Mouse (Mus musculus): ENCODE data around the gene Fkbp9. TPM values are rescaled to one million over a fixed set of nuclear protein-coding genes. Genes with fewer than 3 reads are reported as not detected.

Gene Fkbp9
- polyA plus RNA-seq, 1 experiment from 2014 or later = 55.3 TPM

DNA sequence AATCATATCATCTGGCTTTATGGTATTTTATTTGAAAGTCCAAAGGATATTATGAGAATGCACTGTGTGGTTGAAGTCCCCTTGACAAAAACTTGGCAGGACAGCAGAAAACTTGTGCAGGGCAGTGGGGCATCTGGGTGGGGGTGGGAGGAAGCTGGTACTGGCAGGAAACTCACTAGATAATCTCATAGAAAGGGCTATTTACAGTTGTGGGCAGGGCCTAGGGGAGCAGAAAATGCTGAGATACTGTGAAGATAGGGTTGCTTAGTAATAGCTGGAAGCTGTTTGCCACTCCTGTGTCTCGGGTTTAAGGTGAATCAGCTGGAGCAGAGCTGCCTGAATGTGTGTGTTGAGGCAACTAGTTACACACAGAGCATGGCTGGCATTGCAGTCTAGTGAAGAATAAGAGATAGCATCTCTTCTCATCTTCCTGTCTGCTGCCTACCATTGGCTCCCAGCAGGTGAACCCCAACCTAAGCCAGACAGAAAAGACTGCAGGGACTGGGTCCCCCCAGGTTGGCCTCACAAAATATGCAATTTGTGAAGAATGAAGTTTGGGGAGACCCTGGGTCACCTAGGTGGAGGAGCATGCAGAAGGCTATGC, 47.6 kb downstream of the Fkbp9 start:
- ATAC-seq (ENCODE audit: low FRiP score) (no peak), DNase-seq (ENCODE audit: low spot score, missing footprints) (no peak)
- H3K4me1 ChIP-seq (ENCODE audit: control insufficient read depth, insufficient read depth, low read length) = no peaks in the 10 kb centered on the region
- H3K9ac ChIP-seq (ENCODE audit: low read length) = no peak overlapping the region
- H3K27me3 ChIP-seq (ENCODE audit: control insufficient read depth, insufficient read depth, low read length) = no peaks in the 10 kb centered on the region
- H3K36me3 ChIP-seq (ENCODE audit: control insufficient read depth, insufficient read depth, low read length) = no peaks in the 10 kb centered on the region; the same call in 1 of the 2 replicates
- H3K9me3 ChIP-seq (ENCODE audit: control insufficient read depth, low read length) = no peaks in the 10 kb centered on the region
- no peak overlapping the region for H3K4me2 ChIP-seq
- 70% methylated on average over 1 of the region's 1 CpGs for WGBS
- no peak overlapping the region for H3K27ac ChIP-seq (ENCODE audit: low read depth, low read length)
- H3K4me3 ChIP-seq (ENCODE audit: low read depth, low read length) = no peak overlapping the region

DNA sequence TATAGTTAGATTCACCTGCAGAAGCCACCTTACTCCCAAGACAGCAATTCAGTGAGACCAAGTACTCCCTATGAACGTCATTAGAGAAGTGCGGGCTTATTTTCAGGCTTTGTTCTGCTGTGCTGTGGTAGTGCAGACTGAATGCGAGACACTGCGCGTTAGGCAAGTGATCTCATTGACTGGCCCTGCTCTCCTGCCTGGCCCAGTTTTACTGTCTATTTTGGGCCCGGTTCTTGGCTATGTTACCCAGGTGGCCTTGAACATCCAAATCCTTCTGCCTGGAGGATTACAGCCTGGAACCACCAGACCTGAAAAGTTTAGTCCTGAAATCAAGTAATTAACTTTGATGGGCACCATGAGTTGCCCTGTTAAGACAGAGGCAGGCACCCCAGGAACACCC, 56.7 kb downstream of the Fkbp9 start:
- Histone ChIP-seq H3K27me3 (ENCODE audit: control insufficient read depth, insufficient read depth, low read length) (no peaks in the 10 kb centered on the region), H3K4me3 (ENCODE audit: low read depth, low read length) (no peak overlapping the region), H3K4me1 (ENCODE audit: control insufficient read depth, insufficient read depth, low read length) (no peaks in the 10 kb centered on the region), H3K27ac (ENCODE audit: low read depth, low read length) (no peak overlapping the region), H3K9me3 (ENCODE audit: control insufficient read depth, low read length) (no peaks in the 10 kb centered on the region), H3K9ac (ENCODE audit: low read length) (no peak overlapping the region), H3K4me2 (no peak overlapping the region), H3K36me3 (ENCODE audit: control insufficient read depth, insufficient read depth, low read length) (peaks cover 2% of the 10 kb centered on the region; the same call in 1 of the 2 replicates)
- WGBS = 94% methylated on average over 6 of the region's 6 CpGs
- peak; percentile 21 for DNase-seq (ENCODE audit: low spot score, missing footprints)
- no peak for ATAC-seq (ENCODE audit: low FRiP score)

- peak; percentile 69 for DNase-seq (ENCODE audit: low spot score, missing footprints)
- H3K4me3 ChIP-seq (ENCODE audit: low read depth, low read length) = no peak overlapping the region
- no peaks in the 10 kb centered on the region for H3K27me3 ChIP-seq (ENCODE audit: control insufficient read depth, insufficient read depth, low read length)
- no peaks in the 10 kb centered on the region for H3K4me1 ChIP-seq (ENCODE audit: control insufficient read depth, insufficient read depth, low read length)
- no peak overlapping the region for H3K9ac ChIP-seq (ENCODE audit: low read length)
- H3K27ac ChIP-seq (ENCODE audit: low read depth, low read length) = no peak overlapping the region
- H3K36me3 ChIP-seq (ENCODE audit: control insufficient read depth, insufficient read depth, low read length) = no peaks in the 10 kb centered on the region; the same call in 1 of the 2 replicates
- no peak for ATAC-seq (ENCODE audit: low FRiP score)
- 77% methylated on average over 2 of the region's 2 CpGs for WGBS
- H3K9me3 ChIP-seq (ENCODE audit: control insufficient read depth, low read length) = no peaks in the 10 kb centered on the region
- no peak overlapping the region for H3K4me2 ChIP-seq
Measured at GRCm38 (mm10) chr6:56890762-56891161, 58.9 kb downstream of the Fkbp9 start.

DNA sequence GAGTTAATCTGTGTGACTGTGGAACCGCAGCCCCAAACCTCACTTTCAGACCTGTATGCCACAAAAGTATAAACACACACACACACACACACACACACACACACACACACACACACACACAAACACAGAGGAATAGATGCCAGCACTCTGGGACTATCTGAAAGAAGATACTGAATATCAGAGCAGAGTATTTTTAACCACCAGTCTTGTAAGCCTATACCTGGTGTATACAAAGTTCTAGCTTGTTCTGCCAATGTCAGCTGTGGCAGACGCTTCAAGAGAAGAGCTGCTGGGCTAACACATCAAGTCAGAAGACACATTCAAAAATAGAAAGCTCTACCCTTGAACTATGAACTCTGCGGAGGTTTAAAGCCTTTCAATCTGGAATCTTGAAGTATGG, 67.7 kb downstream of the Fkbp9 start:
- no peak overlapping the region for H3K27ac ChIP-seq (ENCODE audit: low read depth, low read length)
- H3K27me3 ChIP-seq (ENCODE audit: control insufficient read depth, insufficient read depth, low read length) = no peaks in the 10 kb centered on the region
- WGBS = 87% methylated on average over 3 of the region's 3 CpGs
- peak; percentile 49 for DNase-seq (ENCODE audit: low spot score, missing footprints)
- H3K4me1 ChIP-seq (ENCODE audit: control insufficient read depth, insufficient read depth, low read length) = peaks cover 5% of the 10 kb centered on the region
- no peak for ATAC-seq (ENCODE audit: low FRiP score)
- no peak overlapping the region for H3K4me2 ChIP-seq
- H3K4me3 ChIP-seq (ENCODE audit: low read depth, low read length) = no peak overlapping the region
- H3K9ac ChIP-seq (ENCODE audit: low read length) = no peak overlapping the region
- H3K9me3 ChIP-seq (ENCODE audit: control insufficient read depth, low read length) = no peaks in the 10 kb centered on the region
- no peaks in the 10 kb centered on the region for H3K36me3 ChIP-seq (ENCODE audit: control insufficient read depth, insufficient read depth, low read length)

DNA sequence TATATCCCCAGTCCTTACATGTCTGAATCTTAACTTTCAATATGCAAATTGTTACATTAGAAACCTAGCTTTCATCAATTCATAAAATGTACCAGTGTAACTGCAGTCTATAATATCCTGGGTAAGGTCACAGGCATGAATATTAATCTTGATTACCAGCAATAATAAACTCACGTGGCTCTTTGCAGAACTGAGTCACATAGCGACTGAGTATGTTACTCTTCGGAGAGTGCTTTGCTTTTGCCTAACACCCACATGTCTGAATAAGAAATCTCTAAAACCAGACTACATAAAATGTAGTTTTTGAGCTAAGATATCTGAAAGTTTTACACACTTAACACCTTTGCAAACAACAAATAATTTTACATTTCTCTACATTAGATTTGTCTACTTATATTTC, 69.5 kb downstream of the Fkbp9 start:
- ATAC-seq (ENCODE audit: low FRiP score) = no peak
- 75% methylated on average over 3 of the region's 3 CpGs for WGBS
- H3K4me2 ChIP-seq = no peak overlapping the region

GRCm38 (mm10) chr6:56901824-56902386, 70.0 kb downstream of the Fkbp9 start:
- DNase-seq (ENCODE audit: low spot score, missing footprints) = peak; percentile 72
- Histone ChIP-seq H3K4me2 (0 out of 2 replicates have a peak overlapping the region, but pooled peaks have one; percentile 6), H3K36me3 (ENCODE audit: control insufficient read depth, insufficient read depth, low read length) (no peaks in the 10 kb centered on the region), H3K27me3 (ENCODE audit: control insufficient read depth, insufficient read depth, low read length) (no peaks in the 10 kb centered on the region), H3K4me1 (ENCODE audit: control insufficient read depth, insufficient read depth, low read length) (peaks cover 5% of the 10 kb centered on the region), H3K9ac (ENCODE audit: low read length) (no peak overlapping the region), H3K4me3 (ENCODE audit: low read depth, low read length) (no peak overlapping the region), H3K9me3 (ENCODE audit: control insufficient read depth, low read length) (no peaks in the 10 kb centered on the region), H3K27ac (ENCODE audit: low read depth, low read length) (no peak overlapping the region)
- 34% methylated on average over 12 of the region's 12 CpGs for WGBS
- ATAC-seq (ENCODE audit: low FRiP score) = no peak

More for the DNA sequence above, 69.5 kb downstream of the Fkbp9 start:
- H3K36me3 ChIP-seq (ENCODE audit: control insufficient read depth, insufficient read depth, low read length) = no peaks in the 10 kb centered on the region
- no peak overlapping the region for H3K9ac ChIP-seq (ENCODE audit: low read length)
- H3K9me3 ChIP-seq (ENCODE audit: control insufficient read depth, low read length) = no peaks in the 10 kb centered on the region
- DNase-seq (ENCODE audit: low spot score, missing footprints) = peak; percentile 61
- no peaks in the 10 kb centered on the region for H3K27me3 ChIP-seq (ENCODE audit: control insufficient read depth, insufficient read depth, low read length)
- peaks cover 5% of the 10 kb centered on the region for H3K4me1 ChIP-seq (ENCODE audit: control insufficient read depth, insufficient read depth, low read length)
- H3K4me3 ChIP-seq (ENCODE audit: low read depth, low read length) = no peak overlapping the region
- no peak overlapping the region for H3K27ac ChIP-seq (ENCODE audit: low read depth, low read length)

DNA sequence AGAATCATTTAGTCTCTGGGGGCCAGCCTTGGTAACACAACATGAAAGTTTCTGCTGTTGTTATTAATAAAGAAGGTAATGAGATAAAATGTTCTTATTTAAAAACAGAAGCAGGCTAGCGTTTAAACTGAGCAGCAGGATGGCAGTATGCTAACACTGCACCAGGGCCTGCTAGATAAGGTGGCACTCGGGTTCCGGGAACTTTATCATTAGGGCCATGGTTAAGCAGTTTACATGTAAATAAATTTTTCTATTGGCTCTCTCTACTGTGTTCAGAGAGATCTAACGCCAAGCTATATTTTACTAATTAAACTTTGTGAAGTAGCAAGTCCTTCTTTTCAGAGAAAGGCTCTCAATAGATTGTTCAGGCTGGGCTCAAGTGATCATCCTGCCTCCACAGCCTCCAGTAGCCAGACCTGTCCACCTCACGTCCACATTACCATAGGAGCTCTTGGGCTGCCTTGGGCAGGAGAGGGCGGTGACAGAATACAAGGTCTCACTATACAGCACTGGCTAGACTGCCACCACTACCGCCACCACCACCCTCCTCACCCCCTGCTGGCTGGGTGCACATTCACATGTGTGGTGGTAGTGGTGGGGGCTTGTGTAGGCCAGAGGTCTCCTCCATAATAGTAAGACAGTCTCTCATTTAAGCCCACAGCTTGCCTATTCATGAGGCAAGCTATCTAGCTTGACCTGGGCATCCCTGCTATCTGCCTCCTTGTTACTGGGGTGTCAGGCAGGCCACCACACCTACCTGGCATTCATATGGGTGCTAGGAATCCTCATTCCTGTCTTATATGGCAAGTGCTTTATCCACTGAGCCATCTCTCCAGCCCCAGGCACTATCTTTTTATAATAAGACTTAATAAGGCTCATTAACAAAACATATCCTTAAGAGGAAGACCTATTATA, 71.0 kb downstream of the Fkbp9 start:
- Histone ChIP-seq H3K4me1 (ENCODE audit: control insufficient read depth, insufficient read depth, low read length) (peaks cover 5% of the 10 kb centered on the region), H3K27ac (ENCODE audit: low read depth, low read length) (no peak overlapping the region), H3K9ac (ENCODE audit: low read length) (no peak overlapping the region), H3K4me2 (no peak overlapping the region), H3K9me3 (ENCODE audit: control insufficient read depth, low read length) (no peaks in the 10 kb centered on the region), H3K4me3 (ENCODE audit: low read depth, low read length) (no peak overlapping the region), H3K27me3 (ENCODE audit: control insufficient read depth, insufficient read depth, low read length) (no peaks in the 10 kb centered on the region), H3K36me3 (ENCODE audit: control insufficient read depth, insufficient read depth, low read length) (no peaks in the 10 kb centered on the region)
- WGBS = 78% methylated on average over 7 of the region's 7 CpGs
- ATAC-seq (ENCODE audit: low FRiP score) = peak; percentile 45; the same call in 1 of the 2 replicates
- peak; percentile 72 for DNase-seq (ENCODE audit: low spot score, missing footprints)

- ATAC-seq (ENCODE audit: low FRiP score) = no peak
- WGBS = 62% methylated on average over 6 of the region's 6 CpGs
Measured at GRCm38 (mm10) chr6:56903831-56904230, 72.0 kb downstream of the Fkbp9 start.

DNA sequence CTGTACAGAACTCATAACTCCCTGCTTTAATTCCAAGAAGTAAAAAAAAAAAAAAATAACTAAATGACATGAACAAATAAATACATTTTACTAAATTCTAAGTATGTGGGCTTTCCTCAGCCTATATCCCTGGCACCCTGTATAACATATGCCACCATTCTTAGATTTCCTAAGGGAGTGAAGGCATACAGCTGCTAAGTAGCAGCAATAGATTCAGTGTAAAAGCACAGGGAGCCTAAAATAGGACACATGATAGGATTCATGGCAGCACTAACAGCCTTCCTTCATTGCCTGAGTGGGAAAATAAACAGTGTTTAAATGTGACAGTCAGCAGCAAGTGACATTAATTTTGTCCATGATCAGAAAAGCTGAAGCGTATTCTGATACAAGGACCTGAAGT, 72.5 kb downstream of the Fkbp9 start:
- 96% methylated on average over 1 of the region's 1 CpGs for WGBS
- Histone ChIP-seq H3K27me3 (ENCODE audit: control insufficient read depth, insufficient read depth, low read length) (no peaks in the 10 kb centered on the region), H3K9ac (ENCODE audit: low read length) (no peak overlapping the region), H3K36me3 (ENCODE audit: control insufficient read depth, insufficient read depth, low read length) (no peaks in the 10 kb centered on the region), H3K4me2 (no peak overlapping the region), H3K9me3 (ENCODE audit: control insufficient read depth, low read length) (no peaks in the 10 kb centered on the region), H3K4me3 (ENCODE audit: low read depth, low read length) (no peak overlapping the region), H3K4me1 (ENCODE audit: control insufficient read depth, insufficient read depth, low read length) (peaks cover 5% of the 10 kb centered on the region), H3K27ac (ENCODE audit: low read depth, low read length) (no peak overlapping the region)
- ATAC-seq (ENCODE audit: low FRiP score) = no peak
- DNase-seq (ENCODE audit: low spot score, missing footprints) = no peak

More at GRCm38 (mm10) chr6:56903831-56904230, 72.0 kb downstream of the Fkbp9 start:
- Histone ChIP-seq H3K27me3 (ENCODE audit: control insufficient read depth, insufficient read depth, low read length) (no peaks in the 10 kb centered on the region), H3K9me3 (ENCODE audit: control insufficient read depth, low read length) (no peaks in the 10 kb centered on the region), H3K9ac (ENCODE audit: low read length) (no peak overlapping the region), H3K4me3 (ENCODE audit: low read depth, low read length) (no peak overlapping the region), H3K36me3 (ENCODE audit: control insufficient read depth, insufficient read depth, low read length) (no peaks in the 10 kb centered on the region), H3K4me2 (no peak overlapping the region), H3K27ac (ENCODE audit: low read depth, low read length) (no peak overlapping the region), H3K4me1 (ENCODE audit: control insufficient read depth, insufficient read depth, low read length) (peaks cover 5% of the 10 kb centered on the region)
- peak; percentile 6 for DNase-seq (ENCODE audit: low spot score, missing footprints)
